Mouse (Mus musculus): ENCODE results near the gene Ank. TPM values are rescaled to one million over a fixed set of nuclear protein-coding genes. Genes with fewer than 3 reads are reported as not detected.
A peak's percentile ranks its signal among the peaks of the same experiment; 100 is the strongest.

Gene Ank
- total RNA-seq, 2 experiments from 2014 or later, result 92.7 to 101 TPM

- no peak for DNase-seq
Measured at GRCm38 (mm10) chr15:27576886-27577285, 110.4 kb downstream of the Ank start.

GRCm38 (mm10) chr15:27577915-27578780 lies 111.7 kb downstream of the Ank start:
- DNase-seq, result no peak

GRCm38 (mm10) chr15:27578918-27579317 lies 112.4 kb downstream of the Ank start:
- no peak for DNase-seq

- no peak for DNase-seq
Measured at GRCm38 (mm10) chr15:27579853-27580252, 113.4 kb downstream of the Ank start.

GRCm38 (mm10) chr15:27580771-27581170 lies 114.3 kb downstream of the Ank start:
- DNase-seq, result peak; percentile 36

GRCm38 (mm10) chr15:27581640-27582039 lies 115.2 kb downstream of the Ank start:
- DNase-seq, result no peak

- DNase-seq, result no peak
Measured at GRCm38 (mm10) chr15:27582428-27582827, 116.0 kb downstream of the Ank start.

- peak; percentile 50 for DNase-seq
Measured at GRCm38 (mm10) chr15:27583042-27583441, 116.6 kb downstream of the Ank start.

- DNase-seq, result no peak
Measured at GRCm38 (mm10) chr15:27583620-27584019, 117.1 kb downstream of the Ank start.

- no peak for DNase-seq
Measured at GRCm38 (mm10) chr15:27585466-27586092, 119.1 kb downstream of the Ank start.

- no peak for DNase-seq
Measured at GRCm38 (mm10) chr15:27586093-27586480, 119.6 kb downstream of the Ank start.

- DNase-seq, result no peak
Measured at GRCm38 (mm10) chr15:27588087-27588826, 121.8 kb downstream of the Ank start.

GRCm38 (mm10) chr15:27590812-27591211 lies 124.3 kb downstream of the Ank start:
- no peak for DNase-seq

GRCm38 (mm10) chr15:27592620-27593320 lies 126.3 kb downstream of the Ank start:
- no peak for DNase-seq

- no peak for DNase-seq
Measured at GRCm38 (mm10) chr15:27593717-27594116, 127.2 kb downstream of the Ank start.

- no peak for DNase-seq
Measured at GRCm38 (mm10) chr15:27594973-27595372, 128.5 kb downstream of the Ank start.

- DNase-seq, result no peak
Measured at GRCm38 (mm10) chr15:27595560-27595959, 129.1 kb downstream of the Ank start.

- no peak for DNase-seq
Measured at GRCm38 (mm10) chr15:27596463-27597140, 130.1 kb downstream of the Ank start.

- DNase-seq, result no peak
Measured at GRCm38 (mm10) chr15:27597516-27597915, 131.0 kb downstream of the Ank start.

GRCm38 (mm10) chr15:27598786-27599385 lies 132.4 kb downstream of the Ank start:
- DNase-seq, result no peak

- DNase-seq, result no peak
Measured at GRCm38 (mm10) chr15:27600524-27600923, 134.0 kb downstream of the Ank start.

All from gastrocnemius, postnatal 25 days (tissue).